Mouse (Mus musculus): ENCODE data around the gene Usp38. TPM values are rescaled to one million over a fixed set of nuclear protein-coding genes. Genes with fewer than 3 reads are reported as not detected.
"Not testable (repeated sequence)": the region's sequence is repeated elsewhere in the genome, so short reads cannot be mapped to it uniquely, and the experiment has no call there.

Usp38 gene
- 30.3 and 32.8 TPM in 2 replicates for polyA plus RNA-seq (2016; fragmentation: Nextera tagmentation; extraction: Ambion mirVana)

GRCm38 (mm10) chr8:81014789-81015699 is at the start of gene Usp38:
TSS of gene Usp38 (minus strand) at chr8:81014928.
- peak within 1 kb of the TSS; percentile 98 for H3K4me2 ChIP-seq
- H3K4me3 ChIP-seq (replicated peaks) = peak within 1 kb of the TSS; percentile 81
- H3K4me1 ChIP-seq = peaks cover 30% of the 10 kb centered on the region
- 3% methylated on average over 57 of the region's 57 CpGs for WGBS
- H3K9ac ChIP-seq = peak within 1 kb of the TSS; percentile 88
- H3K27me3 ChIP-seq = no peaks in the 10 kb centered on the region
- H3K9me3 ChIP-seq = no peaks in the 10 kb centered on the region
- ATAC-seq (ENCODE audit: low FRiP score) = peak; percentile 98
- 0 out of 2 replicates have a peak, but pooled peaks cover 3% of the 10 kb centered on the region for H3K36me3 ChIP-seq (replicated peaks)
- H3K27ac ChIP-seq = peak within 1 kb of the TSS; percentile 88

GRCm38 (mm10) chr8:81062566-81062965 is 47.8 kb upstream of the Usp38 start:
- ATAC-seq (ENCODE audit: low FRiP score) = no peak
- H3K4me2 ChIP-seq = no peak overlapping the region
- no peak overlapping the region for H3K27ac ChIP-seq
- H3K36me3 ChIP-seq (replicated peaks) = no peaks in the 10 kb centered on the region
- no peaks in the 10 kb centered on the region for H3K4me1 ChIP-seq
- H3K27me3 ChIP-seq = no peaks in the 10 kb centered on the region
- H3K4me3 ChIP-seq (replicated peaks) = no peak overlapping the region
- H3K9me3 ChIP-seq = no peaks in the 10 kb centered on the region
- H3K9ac ChIP-seq = no peak overlapping the region
- WGBS = 84% methylated on average over 3 of the region's 3 CpGs

- 46% methylated on average over 3 of the region's 3 CpGs for WGBS
These were observed 47.2 kb upstream of the Usp38 start for GRCm38 (mm10) chr8:81061950-81062349.

GRCm38 (mm10) chr8:81044201-81044600 is 29.5 kb upstream of the Usp38 start:
- WGBS = 53% methylated on average over 3 of the region's 3 CpGs

More at GRCm38 (mm10) chr8:81061950-81062349, 47.2 kb upstream of the Usp38 start:
- H3K4me2 ChIP-seq = no peak overlapping the region
- no peaks in the 10 kb centered on the region for H3K4me1 ChIP-seq
- no peak overlapping the region for H3K4me3 ChIP-seq (replicated peaks)
- no peaks in the 10 kb centered on the region for H3K9me3 ChIP-seq
- no peaks in the 10 kb centered on the region for H3K27me3 ChIP-seq
- ATAC-seq (ENCODE audit: low FRiP score) = no peak
- no peaks in the 10 kb centered on the region for H3K36me3 ChIP-seq (replicated peaks)
- no peak overlapping the region for H3K27ac ChIP-seq
- H3K9ac ChIP-seq = no peak overlapping the region

GRCm38 (mm10) chr8:81027991-81028390 is 13.3 kb upstream of the Usp38 start:
- no peaks in the 10 kb centered on the region for H3K4me1 ChIP-seq
- no peak overlapping the region for H3K27ac ChIP-seq
- H3K27me3 ChIP-seq = no peaks in the 10 kb centered on the region
- no peak overlapping the region for H3K9ac ChIP-seq
- no peak overlapping the region for H3K4me2 ChIP-seq
- peaks cover 13% of the 10 kb centered on the region for H3K9me3 ChIP-seq
- H3K4me3 ChIP-seq (replicated peaks) = no peak overlapping the region
- no peak for ATAC-seq (ENCODE audit: low FRiP score)
- H3K36me3 ChIP-seq (replicated peaks) = no peaks in the 10 kb centered on the region
- WGBS = 55% methylated on average over 2 of the region's 2 CpGs

More at GRCm38 (mm10) chr8:81044201-81044600, 29.5 kb upstream of the Usp38 start:
- no peak overlapping the region for H3K27ac ChIP-seq
- no peaks in the 10 kb centered on the region for H3K36me3 ChIP-seq (replicated peaks)
- no peaks in the 10 kb centered on the region for H3K9me3 ChIP-seq
- no peaks in the 10 kb centered on the region for H3K27me3 ChIP-seq
- no peak overlapping the region for H3K4me2 ChIP-seq
- no peak for ATAC-seq (ENCODE audit: low FRiP score)
- H3K4me3 ChIP-seq (replicated peaks) = no peak overlapping the region
- H3K9ac ChIP-seq = no peak overlapping the region
- H3K4me1 ChIP-seq = no peaks in the 10 kb centered on the region

- peaks cover 23% of the 10 kb centered on the region for H3K4me1 ChIP-seq
- not testable (repeated sequence) for H3K36me3 ChIP-seq (replicated peaks); H3K27ac ChIP-seq; H3K9ac ChIP-seq; H3K4me3 ChIP-seq (replicated peaks); H3K9me3 ChIP-seq; H3K4me2 ChIP-seq; ATAC-seq (ENCODE audit: low FRiP score); H3K27me3 ChIP-seq
- WGBS = 94% methylated on average over 8 of the region's 8 CpGs
These were observed 2.8 kb upstream of the Usp38 start for GRCm38 (mm10) chr8:81017548-81017947.

- H3K4me3 ChIP-seq (replicated peaks) = peak overlapping the region; percentile 81
- peak overlapping the region; percentile 98 for H3K4me2 ChIP-seq
- WGBS = 4% methylated on average over 45 of the region's 45 CpGs
- peak overlapping the region; percentile 88 for H3K9ac ChIP-seq
- H3K9me3 ChIP-seq = no peaks in the 10 kb centered on the region
- H3K27me3 ChIP-seq = no peaks in the 10 kb centered on the region
- peak overlapping the region; percentile 63; the same call in 1 of the 2 replicates for H3K27ac ChIP-seq
- no peak; the same call in 1 of the 2 replicates for ATAC-seq (ENCODE audit: low FRiP score)
- H3K36me3 ChIP-seq (replicated peaks) = peaks cover 7% of the 10 kb centered on the region; the same call in 1 of the 2 replicates
- H3K4me1 ChIP-seq = peaks cover 30% of the 10 kb centered on the region
These were observed 757 bp downstream of the Usp38 start for GRCm38 (mm10) chr8:81013811-81014530.

- Histone ChIP-seq H3K9me3 (no peaks in the 10 kb centered on the region), H3K4me3 (replicated peaks) (peak overlapping the region; percentile 81), H3K4me1 (peaks cover 30% of the 10 kb centered on the region), H3K4me2 (peak overlapping the region; percentile 98), H3K27ac (no peak overlapping the region), H3K9ac (peak overlapping the region; percentile 36; the same call in 1 of the 2 replicates), H3K27me3 (no peaks in the 10 kb centered on the region), H3K36me3 (replicated peaks) (peaks cover 18% of the 10 kb centered on the region)
- WGBS = 92% methylated on average over 2 of the region's 2 CpGs
- no peak for ATAC-seq (ENCODE audit: low FRiP score)
These were observed 2.0 kb downstream of the Usp38 start for GRCm38 (mm10) chr8:81012699-81013098.

GRCm38 (mm10) chr8:81012031-81012560 is 2.6 kb downstream of the Usp38 start:
- Histone ChIP-seq H3K4me1 (peaks cover 30% of the 10 kb centered on the region), H3K9me3 (no peaks in the 10 kb centered on the region), H3K36me3 (replicated peaks) (peaks cover 22% of the 10 kb centered on the region), H3K27me3 (no peaks in the 10 kb centered on the region), H3K4me3 (replicated peaks) (no peak overlapping the region), H3K27ac (no peak overlapping the region), H3K9ac (no peak overlapping the region), H3K4me2 (peak overlapping the region; percentile 36)
- ATAC-seq (ENCODE audit: low FRiP score) = no peak
- WGBS = 83% methylated on average over 4 of the region's 4 CpGs

- peaks cover 32% of the 10 kb centered on the region for H3K36me3 ChIP-seq (replicated peaks)
- no peak overlapping the region for H3K4me2 ChIP-seq
- H3K9ac ChIP-seq = no peak overlapping the region
- H3K27me3 ChIP-seq = no peaks in the 10 kb centered on the region
- 88% methylated on average over 5 of the region's 5 CpGs for WGBS
- H3K4me3 ChIP-seq (replicated peaks) = no peak overlapping the region
- ATAC-seq (ENCODE audit: low FRiP score) = no peak
- H3K9me3 ChIP-seq = no peaks in the 10 kb centered on the region
- H3K27ac ChIP-seq = no peak overlapping the region
- peaks cover 22% of the 10 kb centered on the region for H3K4me1 ChIP-seq
These were observed 4.3 kb downstream of the Usp38 start for GRCm38 (mm10) chr8:81010386-81010785.

GRCm38 (mm10) chr8:81005114-81005513 is 9.6 kb downstream of the Usp38 start:
- Histone ChIP-seq H3K4me1 (no peaks in the 10 kb centered on the region), H3K27ac (no peak overlapping the region), H3K4me3 (replicated peaks) (no peak overlapping the region), H3K4me2 (no peak overlapping the region), H3K9me3 (no peaks in the 10 kb centered on the region), H3K36me3 (replicated peaks) (peaks cover 64% of the 10 kb centered on the region), H3K27me3 (no peaks in the 10 kb centered on the region), H3K9ac (no peak overlapping the region)
- WGBS = 85% methylated on average over 1 of the region's 1 CpGs
- no peak for ATAC-seq (ENCODE audit: low FRiP score)

GRCm38 (mm10) chr8:80996632-80997031 is 18.1 kb downstream of the Usp38 start:
- no peak overlapping the region for H3K27ac ChIP-seq
- peaks cover 61% of the 10 kb centered on the region for H3K36me3 ChIP-seq (replicated peaks)
- H3K9me3 ChIP-seq = no peaks in the 10 kb centered on the region
- H3K27me3 ChIP-seq = no peaks in the 10 kb centered on the region
- no peak for ATAC-seq (ENCODE audit: low FRiP score)
- 25% methylated on average over 1 of the region's 1 CpGs for WGBS
- H3K4me1 ChIP-seq = no peaks in the 10 kb centered on the region
- no peak overlapping the region for H3K9ac ChIP-seq
- H3K4me2 ChIP-seq = no peak overlapping the region
- H3K4me3 ChIP-seq (replicated peaks) = no peak overlapping the region

Measured in forebrain, embryonic 12.5 days (tissue).